Mouse (Mus musculus): ENCODE measurements at regions not wholly inside any gene's neighbourhood (a gene's known extent, or its start where the extent isn't known, plus 50 kb on each side); places are given as distances from the start of the nearest gene placed in this dataset.
"Not testable (repeated sequence)": the region's sequence is repeated elsewhere in the genome, so short reads cannot be mapped to it uniquely, and the experiment has no call there.

DNA sequence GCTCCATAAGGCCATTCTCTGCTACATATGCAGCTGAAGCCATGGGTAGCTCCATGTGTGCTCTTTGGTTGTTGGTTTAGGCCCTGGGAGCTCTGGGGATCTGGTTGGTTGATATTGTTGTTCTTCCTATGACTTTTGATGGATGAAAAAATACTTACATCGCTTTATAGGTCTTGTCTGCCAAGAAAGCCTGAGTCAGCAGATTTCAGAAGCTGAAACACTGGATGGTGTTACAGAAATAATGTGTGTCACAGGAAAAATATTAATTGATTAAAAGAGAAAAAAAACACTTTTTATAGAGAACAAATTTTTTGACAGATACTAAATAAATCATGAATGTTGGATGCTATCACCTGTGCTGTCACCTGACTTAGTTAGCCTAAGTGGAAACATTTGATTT lies 52.4 kb upstream of the Plxna2 start:
- no peak for DNase-seq (ENCODE audit: low spot score)

GRCm38 (mm10) chr1:194563946-194564345 lies 54.1 kb upstream of the Plxna2 start:
- no peak for DNase-seq (ENCODE audit: low spot score)

- DNase-seq (ENCODE audit: low spot score) = no peak
Observed at GRCm38 (mm10) chr1:194561098-194561497, 56.9 kb upstream of the Plxna2 start.

DNA sequence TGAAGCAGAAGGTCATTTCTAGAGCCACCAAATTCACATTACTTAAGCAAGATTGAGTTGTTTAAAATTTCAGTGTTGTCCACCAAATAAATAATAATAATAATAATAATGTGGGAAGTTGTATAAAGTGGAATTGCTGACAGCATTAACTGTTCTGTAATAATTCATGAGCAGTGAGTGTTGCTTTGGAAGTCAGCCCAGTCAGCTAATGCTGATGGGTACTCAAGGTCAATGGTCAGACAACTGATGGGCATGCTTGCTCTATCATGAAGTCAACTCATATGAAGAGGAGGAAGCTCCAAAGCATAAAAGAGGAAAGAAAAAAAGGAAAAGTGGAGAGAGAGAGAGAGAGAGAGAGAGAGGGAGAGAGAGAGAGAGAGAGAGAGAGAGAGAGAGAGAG lies 69.4 kb upstream of the Plxna2 start:
- no peak for DNase-seq (ENCODE audit: low spot score)

DNA sequence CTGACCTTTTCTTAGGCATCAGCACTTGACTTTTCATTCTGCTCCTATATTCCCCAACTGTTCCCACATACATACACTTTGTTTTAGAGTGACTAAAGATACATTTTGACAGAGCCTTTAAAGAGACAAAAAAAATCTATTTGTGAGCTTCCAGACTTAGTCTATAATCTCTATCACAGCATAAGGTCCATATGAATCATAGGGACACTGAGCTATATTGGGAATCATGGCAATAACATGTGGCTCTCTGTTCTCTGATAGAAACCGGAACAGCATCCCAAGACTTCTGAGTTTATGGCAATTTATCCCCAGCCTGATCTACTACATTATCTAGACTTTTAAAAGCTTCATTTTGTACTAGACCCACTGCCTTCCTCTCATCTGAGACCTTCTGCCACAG lies 69.8 kb upstream of the Plxna2 start:
- DNase-seq (ENCODE audit: low spot score) = no peak

GRCm38 (mm10) chr1:194540923-194541322 lies 77.1 kb upstream of the Plxna2 start:
- DNase-seq (ENCODE audit: low spot score) = no peak

DNA sequence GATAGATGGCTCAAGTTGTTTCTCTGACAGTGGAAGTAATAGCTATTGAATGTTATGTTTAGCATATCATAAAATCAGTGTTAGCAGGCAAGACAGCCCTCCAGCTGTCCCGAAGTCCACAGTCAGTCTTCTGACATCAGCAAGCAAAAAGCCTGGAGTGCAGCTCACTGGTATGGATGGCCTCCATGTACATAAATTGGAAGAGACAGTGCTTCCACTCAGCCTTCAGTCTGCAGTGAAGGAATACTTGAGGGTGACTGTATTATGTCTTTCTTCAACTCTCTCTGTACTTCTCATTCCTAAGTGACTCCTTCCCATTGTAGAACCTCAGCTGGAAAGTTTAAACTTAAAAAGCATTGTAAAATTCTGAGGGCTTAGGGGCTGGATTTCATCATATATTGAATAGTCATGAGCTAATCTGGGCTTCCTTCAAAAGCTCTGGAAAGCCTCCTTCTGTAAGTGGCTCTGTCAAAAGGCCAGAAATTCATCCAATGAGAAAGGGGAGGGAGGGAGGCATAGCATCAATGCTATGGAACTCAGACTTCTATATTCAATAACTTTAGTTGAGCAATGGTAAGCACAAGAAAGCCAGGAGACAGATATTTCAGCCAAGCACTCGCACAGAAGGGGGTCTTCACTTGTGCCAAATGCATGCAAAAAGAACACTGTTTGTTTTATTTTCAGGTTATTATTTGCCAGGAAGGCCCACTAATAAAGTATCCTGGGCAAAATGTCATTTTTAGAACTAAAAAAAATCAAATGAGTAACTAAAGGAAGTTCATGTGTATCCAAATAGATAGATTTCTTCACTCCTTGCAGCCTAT lies 90.5 kb upstream of the Plxna2 start:
- DNase-seq (ENCODE audit: low spot score) = no peak

GRCm38 (mm10) chr1:194524976-194525375 lies 93.0 kb upstream of the Plxna2 start:
- DNase-seq (ENCODE audit: low spot score) = no peak

- DNase-seq (ENCODE audit: low spot score) = no peak
Observed at GRCm38 (mm10) chr1:194521216-194521615, 96.8 kb upstream of the Plxna2 start.

DNA sequence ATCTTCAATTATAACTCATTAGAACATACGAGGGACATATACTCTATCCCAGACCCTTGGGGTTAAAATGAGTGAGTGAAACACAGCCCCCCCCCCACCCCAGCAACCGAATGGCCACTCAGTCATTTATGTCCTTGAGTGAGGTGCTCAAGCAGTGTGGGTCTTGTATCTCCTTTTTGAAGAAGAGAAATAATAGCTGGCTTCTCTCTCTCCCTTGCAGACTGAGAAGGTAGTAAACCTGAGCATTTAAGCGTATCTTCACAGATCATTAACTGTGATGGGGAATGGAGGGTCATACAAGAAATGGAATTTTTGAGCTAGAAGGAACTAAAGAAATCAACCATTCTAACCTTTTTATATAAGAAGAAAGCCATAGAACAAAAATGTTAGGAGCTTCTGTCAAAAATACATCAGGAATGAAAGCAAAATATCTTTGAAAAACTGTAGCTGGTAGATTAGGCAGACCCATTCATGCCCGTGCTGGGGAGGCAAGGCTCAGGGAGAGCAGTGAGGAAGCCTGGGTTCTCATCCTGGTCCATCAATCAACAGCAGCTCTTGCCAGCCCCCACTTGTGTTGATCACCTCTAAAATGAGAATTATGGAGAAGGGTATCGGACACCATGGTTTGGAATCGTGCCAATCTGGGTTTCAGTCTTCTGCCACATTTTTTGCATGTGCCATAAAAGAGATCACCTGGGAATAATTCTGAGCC lies 98.4 kb upstream of the Plxna2 start:
- no peak for DNase-seq (ENCODE audit: low spot score)

DNA sequence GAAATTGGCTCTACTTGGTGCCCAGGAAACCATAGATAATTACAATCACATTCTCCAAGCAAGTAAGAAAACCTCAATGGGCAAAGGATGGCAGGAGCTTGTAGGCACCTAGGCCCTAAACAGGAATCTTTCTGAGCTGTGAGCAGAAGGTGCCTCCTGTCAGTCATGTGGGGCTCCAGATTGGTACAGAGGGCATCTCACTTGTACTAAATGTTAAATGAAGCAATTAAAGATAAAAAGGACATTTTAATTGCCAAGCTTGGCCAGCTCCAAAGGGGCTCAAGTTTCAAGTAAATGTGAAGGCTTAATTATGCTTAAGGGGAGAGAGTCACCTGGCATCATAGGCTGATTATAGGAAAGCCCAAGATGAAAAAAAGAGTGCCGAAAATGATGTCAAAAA lies 101.9 kb upstream of the Plxna2 start:
- no peak for DNase-seq (ENCODE audit: low spot score)

- no peak for DNase-seq (ENCODE audit: low spot score)
Observed at GRCm38 (mm10) chr1:194508314-194508713, 109.7 kb upstream of the Plxna2 start.

DNA sequence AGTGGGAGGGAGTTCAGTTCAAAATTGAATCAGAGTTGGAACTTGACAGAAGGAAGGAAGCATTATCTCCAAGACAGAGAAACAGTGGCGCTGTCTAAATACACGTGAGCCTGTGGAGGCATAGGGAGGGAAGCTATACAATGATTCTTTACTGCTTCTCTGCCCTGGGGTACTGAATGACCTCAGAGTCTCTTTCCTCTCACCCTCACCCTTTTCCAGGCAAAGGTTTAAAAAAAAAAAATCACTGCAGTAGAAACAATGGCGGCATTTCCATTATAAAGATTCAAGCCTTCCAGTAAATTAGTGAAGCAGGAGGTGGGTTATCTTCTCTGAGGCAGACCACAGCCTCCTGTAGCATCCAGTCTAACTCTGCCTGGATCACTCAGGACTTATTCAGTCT lies 112.2 kb upstream of the Plxna2 start:
- DNase-seq (ENCODE audit: low spot score) = no peak

DNA sequence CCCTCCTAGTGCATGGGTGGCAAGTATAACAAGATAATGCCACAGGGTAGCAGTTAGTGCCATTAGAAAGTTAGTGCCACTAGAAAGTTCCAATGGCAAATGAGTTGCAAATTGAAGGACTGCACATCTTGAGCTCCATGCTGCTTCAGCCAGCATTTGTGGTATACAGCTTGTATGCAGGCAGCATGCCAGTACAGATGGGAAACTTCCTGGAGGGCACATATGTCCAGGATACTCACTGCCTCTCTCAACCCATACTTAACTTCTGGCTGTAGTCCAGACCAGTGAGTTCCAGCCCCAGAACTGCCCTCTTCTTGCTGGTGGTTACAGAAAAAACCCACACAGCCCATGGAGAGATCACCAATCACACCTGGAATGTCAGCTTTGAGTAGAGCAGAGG lies 113.8 kb upstream of the Plxna2 start:
- DNase-seq (ENCODE audit: low spot score) = no peak

GRCm38 (mm10) chr1:194503517-194503916 lies 114.5 kb upstream of the Plxna2 start:
- no peak for DNase-seq (ENCODE audit: low spot score)

- DNase-seq (ENCODE audit: low spot score) = no peak
Observed at GRCm38 (mm10) chr1:194496424-194496823, 121.6 kb upstream of the Plxna2 start.

DNA sequence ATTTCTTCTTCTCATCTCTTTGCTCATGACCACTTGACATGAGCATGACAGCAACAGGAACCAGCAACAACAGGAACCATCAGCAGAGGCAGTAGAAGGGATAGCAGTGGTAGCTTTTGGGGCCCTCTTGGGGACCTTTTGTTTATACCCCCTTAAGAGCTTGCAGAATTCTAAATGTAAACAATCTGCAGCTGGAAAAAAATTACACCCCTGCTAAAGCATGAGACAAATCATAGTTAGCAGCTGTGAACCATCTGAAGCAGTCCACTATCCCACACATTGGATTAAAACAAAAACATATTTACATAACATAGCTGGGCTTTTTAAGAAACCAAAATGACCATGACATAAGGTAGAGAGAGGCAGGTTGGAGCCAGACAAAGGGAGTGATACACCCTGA lies 126.9 kb upstream of the Plxna2 start:
- no peak for DNase-seq (ENCODE audit: low spot score)

GRCm38 (mm10) chr1:194488126-194488525 lies 129.9 kb upstream of the Plxna2 start:
- no peak for DNase-seq (ENCODE audit: low spot score)

DNA sequence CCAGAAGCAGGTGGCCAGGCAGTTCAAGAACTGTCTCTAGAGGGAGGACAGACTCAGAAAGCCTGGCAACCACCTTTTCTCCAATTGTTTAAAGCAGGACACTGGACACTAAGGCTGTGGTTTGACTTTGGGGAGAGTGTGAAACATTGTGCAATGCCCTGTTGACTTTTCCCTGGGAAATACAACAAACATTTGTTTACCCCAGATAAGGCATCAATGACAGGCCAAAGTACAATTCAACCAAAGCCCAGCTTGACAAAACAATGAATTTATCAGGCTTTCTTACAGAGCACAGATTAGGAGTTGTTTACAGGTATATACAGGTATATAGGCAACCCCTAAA lies 135.3 kb upstream of the Plxna2 start:
- DNase-seq (ENCODE audit: low spot score) = no peak

DNA sequence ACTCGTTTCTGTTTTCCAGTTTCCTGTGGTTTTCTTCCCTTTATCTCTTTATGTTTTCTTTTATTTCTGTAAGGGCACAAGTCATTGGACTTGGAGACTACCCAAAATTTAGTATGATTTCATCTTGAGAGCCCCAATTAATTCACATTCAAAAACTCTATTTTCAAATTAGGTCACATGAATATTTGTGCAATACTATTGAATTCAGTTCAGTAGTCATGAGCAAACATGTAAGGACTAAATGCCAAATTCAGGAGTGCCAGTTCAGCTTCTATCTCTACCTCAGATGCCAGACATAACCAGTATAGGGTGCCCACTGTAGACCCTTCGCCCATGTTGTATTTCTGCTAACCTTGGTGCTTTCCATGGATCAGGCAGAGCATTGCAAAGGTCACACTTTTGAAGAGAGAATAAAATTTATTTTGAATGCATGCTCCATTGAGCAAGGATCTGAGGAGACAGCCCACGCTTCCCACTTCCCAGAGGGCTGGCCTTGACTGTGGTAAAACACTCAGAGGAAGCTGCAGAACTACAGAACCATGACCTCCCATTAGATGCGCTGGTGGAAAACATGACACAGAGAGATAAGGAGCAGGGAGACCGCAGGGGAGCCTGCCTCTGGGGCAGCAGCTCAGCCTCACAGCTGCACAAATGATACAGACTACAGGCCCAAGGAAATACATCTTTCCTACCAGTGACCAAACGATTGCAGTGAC lies 135.9 kb upstream of the Plxna2 start:
- no peak for DNase-seq (ENCODE audit: low spot score)

DNA sequence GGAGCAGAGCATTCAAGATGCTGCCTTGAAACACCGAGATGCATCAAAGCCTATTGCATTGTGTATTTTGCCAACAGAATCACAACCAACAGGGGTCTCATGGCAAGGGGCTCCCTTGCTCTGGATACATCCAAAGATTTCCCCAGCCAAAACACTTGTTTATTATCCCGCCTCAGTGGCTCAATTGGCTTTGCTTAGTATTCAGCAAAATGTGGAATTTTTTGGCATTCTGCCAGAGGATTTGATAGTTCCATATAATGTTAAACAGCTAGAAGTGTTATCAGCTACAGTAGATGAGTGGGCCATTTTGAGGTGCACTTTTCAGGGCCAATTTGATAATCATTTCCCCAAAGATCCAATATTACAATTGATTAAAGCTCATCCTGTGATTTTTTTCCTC lies 146.7 kb upstream of the Plxna2 start:
- not testable (repeated sequence) for DNase-seq (ENCODE audit: low spot score)

DNA sequence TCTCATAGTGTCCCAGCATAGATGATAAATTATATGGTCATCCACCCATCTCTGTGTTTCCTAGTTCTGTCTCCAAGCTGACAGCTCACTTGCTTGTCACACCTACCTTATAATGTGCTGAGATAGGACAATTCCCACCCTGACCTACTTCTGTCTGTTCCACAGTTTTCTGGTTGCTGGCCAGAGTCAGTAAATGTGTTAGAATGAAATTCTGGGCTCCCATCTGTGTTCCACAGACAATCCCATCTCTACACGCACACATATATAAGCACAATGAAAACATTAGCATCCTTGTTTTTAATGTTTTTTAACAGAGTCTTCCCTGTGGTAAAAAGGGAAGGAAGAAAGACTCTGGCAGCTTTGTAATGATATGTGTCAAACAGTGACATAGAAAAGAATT lies 165.5 kb upstream of the Plxna2 start:
- no peak for DNase-seq (ENCODE audit: low spot score)

- DNase-seq (ENCODE audit: low spot score) = no peak
Observed at GRCm38 (mm10) chr1:194443681-194444080, 174.3 kb upstream of the Plxna2 start.

Data from lung, postnatal 25 days (tissue).